Mouse (Mus musculus): ENCODE results near the gene Tex38. TPM values are rescaled to one million over a fixed set of nuclear protein-coding genes. Genes with fewer than 3 reads are reported as not detected.

Gene Tex38
- under 1 TPM; 0.59 to 0.80 TPM for total RNA-seq (2021)

GRCm38 (mm10) chr4:115780918-115781317 is at the start of gene Tex38:
TSS of gene Tex38 (minus strand) at chr4:115781018.
- no peak for DNase-seq (ENCODE audit: extremely low spot score in 1 of 2, low spot score in 1 of 2)

- no peak for DNase-seq (ENCODE audit: extremely low spot score in 1 of 2, low spot score in 1 of 2)
Measured at GRCm38 (mm10) chr4:115830491-115830890, 49.7 kb upstream of the Tex38 start.

GRCm38 (mm10) chr4:115828572-115828902 is 47.7 kb upstream of the Tex38 start:
- DNase-seq (ENCODE audit: extremely low spot score in 1 of 2, low spot score in 1 of 2), result no peak

GRCm38 (mm10) chr4:115827888-115828571 is 47.2 kb upstream of the Tex38 start, which contains the start of gene Mob3c:
TSS of gene Mob3c (plus strand) at chr4:115828092.
- DNase-seq (ENCODE audit: extremely low spot score in 1 of 2, low spot score in 1 of 2), result peak; percentile 43 to 44

GRCm38 (mm10) chr4:115827535-115827887 is 46.7 kb upstream of the Tex38 start:
- DNase-seq (ENCODE audit: extremely low spot score in 1 of 2, low spot score in 1 of 2), result no peak

GRCm38 (mm10) chr4:115827066-115827465 is 46.2 kb upstream of the Tex38 start:
- no peak for DNase-seq (ENCODE audit: extremely low spot score in 1 of 2, low spot score in 1 of 2)

- DNase-seq (ENCODE audit: extremely low spot score in 1 of 2, low spot score in 1 of 2), result no peak
Measured at GRCm38 (mm10) chr4:115825271-115825670, 44.5 kb upstream of the Tex38 start.

- no peak for DNase-seq (ENCODE audit: extremely low spot score in 1 of 2, low spot score in 1 of 2)
Measured at GRCm38 (mm10) chr4:115824178-115824577, 43.4 kb upstream of the Tex38 start.

GRCm38 (mm10) chr4:115821928-115822327 is 41.1 kb upstream of the Tex38 start:
- DNase-seq (ENCODE audit: extremely low spot score in 1 of 2, low spot score in 1 of 2), result no peak

- no peak for DNase-seq (ENCODE audit: extremely low spot score in 1 of 2, low spot score in 1 of 2)
Measured at GRCm38 (mm10) chr4:115821431-115821830, 40.6 kb upstream of the Tex38 start.

GRCm38 (mm10) chr4:115820944-115821343 is 40.1 kb upstream of the Tex38 start:
- DNase-seq (ENCODE audit: extremely low spot score in 1 of 2, low spot score in 1 of 2), result no peak

GRCm38 (mm10) chr4:115820199-115820598 is 39.4 kb upstream of the Tex38 start:
- no peak for DNase-seq (ENCODE audit: extremely low spot score in 1 of 2, low spot score in 1 of 2)

- no peak for DNase-seq (ENCODE audit: extremely low spot score in 1 of 2, low spot score in 1 of 2)
Measured at GRCm38 (mm10) chr4:115815606-115816005, 34.8 kb upstream of the Tex38 start.

GRCm38 (mm10) chr4:115812326-115812725 is 31.5 kb upstream of the Tex38 start:
- DNase-seq (ENCODE audit: extremely low spot score in 1 of 2, low spot score in 1 of 2), result no peak

- DNase-seq (ENCODE audit: extremely low spot score in 1 of 2, low spot score in 1 of 2), result no peak
Measured at GRCm38 (mm10) chr4:115799981-115800380, 19.2 kb upstream of the Tex38 start.

GRCm38 (mm10) chr4:115795360-115795759 is 14.5 kb upstream of the Tex38 start:
- no peak for DNase-seq (ENCODE audit: extremely low spot score in 1 of 2, low spot score in 1 of 2)

GRCm38 (mm10) chr4:115790864-115791263 is 10.0 kb upstream of the Tex38 start:
- DNase-seq (ENCODE audit: extremely low spot score in 1 of 2, low spot score in 1 of 2), result no peak

GRCm38 (mm10) chr4:115785511-115786034 is 4.8 kb upstream of the Tex38 start:
- DNase-seq (ENCODE audit: extremely low spot score in 1 of 2, low spot score in 1 of 2), result no peak

GRCm38 (mm10) chr4:115784769-115785510 is 4.1 kb upstream of the Tex38 start, which contains the start of gene Atpaf1:
TSS of gene Atpaf1 (plus strand) at chr4:115784812.
- peak; percentile 78 to 88 for DNase-seq (ENCODE audit: extremely low spot score in 1 of 2, low spot score in 1 of 2)

GRCm38 (mm10) chr4:115782026-115782805 is 1.4 kb upstream of the Tex38 start:
- no peak for DNase-seq (ENCODE audit: extremely low spot score in 1 of 2, low spot score in 1 of 2)

- DNase-seq (ENCODE audit: extremely low spot score in 1 of 2, low spot score in 1 of 2), result no peak
Measured at GRCm38 (mm10) chr4:115780269-115780668, 549 bp downstream of the Tex38 start.

All from layer of hippocampus, postnatal 25 days (tissue).